Mouse (Mus musculus) CH12.LX (cell line): ENCODE measurements around the gene Gm6993. TPM values are rescaled to one million over a fixed set of nuclear protein-coding genes. Genes with fewer than 3 reads are reported as not detected.

Source experiments
- DNase-seq: peaks from one replicate; pipeline ENCODE4 v3.0.0-alpha.2; 2013; ENCODE audit errors: extremely low read depth
- H3K27ac ChIP-seq: 2 replicates; pipeline ENCODE4 v1.5.1; 2012; ENCODE audit warnings: low read depth, mild to moderate bottlenecking, control low read depth, moderate library complexity; ENCODE audit not compliant: insufficient read depth
- H3K27me3 ChIP-seq: replicated peaks from 2 replicates; pipeline ENCODE3; 2012; ENCODE audit warnings: inconsistent platforms
- H3K36me3 ChIP-seq, 2 experiments: replicated peaks in 1 of 2; 2 replicates each; pipeline versions ENCODE3 to v1.6.1; 2012; ENCODE audit warnings: inconsistent platforms in 1 of 2, low read length in 1 of 2, mild to moderate bottlenecking in 1 of 2, mixed read lengths in 1 of 2, moderate library complexity in 1 of 2; ENCODE audit not compliant: control insufficient read depth in 1 of 2, insufficient read depth in 1 of 2
- H3K4me1 ChIP-seq, 2 experiments: 2 replicates each; pipeline ENCODE4 v1.6.1; 2012; ENCODE audit warnings: inconsistent platforms in 1 of 2, moderate library complexity in 1 of 2; ENCODE audit not compliant: insufficient read depth in 2 of 2, control insufficient read depth in 1 of 2
- H3K4me2 ChIP-seq: 2 replicates; pipeline ENCODE4 v1.6.1; 2012; ENCODE audit warnings: low read depth, mild to moderate bottlenecking, control low read depth; ENCODE audit not compliant: poor library complexity, insufficient read depth, severe bottlenecking
- H3K4me3 ChIP-seq, 3 experiments: fragments of 150-350 bp in 1 of 3; sonication (generic) in 1 of 3; replicated peaks in 1 of 3; 2 replicates each; pipeline versions ENCODE3 to v1.5.1; 2011 to 2012; ENCODE audit warnings: low read depth in 2 of 3, low read length in 2 of 3, mild to moderate bottlenecking in 2 of 3, moderate library complexity in 2 of 3, control low read depth in 1 of 3, improper control_type of control experiment in 1 of 3, inconsistent platforms in 1 of 3, mixed read lengths in 1 of 3; ENCODE audit not compliant: poor library complexity in 1 of 3
- H3K79me2 ChIP-seq: replicated peaks from 2 replicates; pipeline ENCODE4 v1.6.1; 2012; ENCODE audit warnings: mild to moderate bottlenecking, moderate library complexity; ENCODE audit not compliant: control insufficient read depth, poor library complexity, insufficient read depth, severe bottlenecking; ENCODE audit errors: extremely low read depth
- H3K9ac ChIP-seq: 2 replicates; pipeline ENCODE4 v1.6.1; 2012; ENCODE audit warnings: low read depth, mild to moderate bottlenecking, control low read depth, moderate library complexity; ENCODE audit not compliant: insufficient read depth
- H3K9me3 ChIP-seq: replicated peaks from 2 replicates; pipeline ENCODE3; 2012; ENCODE audit warnings: low read length, inconsistent platforms, mixed read lengths
- BHLHE40 ChIP-seq: IDR thresholded peaks from 2 replicates; pipeline ENCODE4 v1.6.1; 2011; ENCODE audit warnings: mild to moderate bottlenecking, low read depth, low read length, improper control_type of control experiment
- CHD1 ChIP-seq: IDR thresholded peaks from 2 replicates; pipeline ENCODE4 v1.6.1; 2012; ENCODE audit warnings: low read depth, low read length, improper control_type of control experiment, inconsistent platforms
- CHD2 ChIP-seq: IDR thresholded peaks from 2 replicates; pipeline ENCODE4 v1.6.1; 2011; ENCODE audit warnings: low read length, improper control_type of control experiment
- E2F4 ChIP-seq: IDR thresholded peaks from 2 replicates; pipeline ENCODE4 v1.6.1; 2011; ENCODE audit warnings: low read depth, low read length, improper control_type of control experiment; ENCODE audit not compliant: insufficient replicate concordance
- ELF1 ChIP-seq: IDR thresholded peaks from 2 replicates; pipeline ENCODE4 v1.6.1; 2014; ENCODE audit warnings: low read depth, mild to moderate bottlenecking, inconsistent platforms, low read length, improper control_type of control experiment
- HCFC1 ChIP-seq: IDR thresholded peaks from 2 replicates; pipeline ENCODE4 v1.6.1; 2012; ENCODE audit warnings: low read depth, mild to moderate bottlenecking, inconsistent platforms, low read length, improper control_type of control experiment
- IRF4 ChIP-seq: IDR thresholded peaks from 2 replicates; pipeline ENCODE4 v1.6.1; 2014; ENCODE audit warnings: low read depth, mild to moderate bottlenecking, inconsistent platforms, low read length, improper control_type of control experiment
- JUN ChIP-seq: IDR thresholded peaks from 2 replicates; pipeline ENCODE4 v1.6.1; 2011; ENCODE audit warnings: low read depth, mild to moderate bottlenecking, low read length, improper control_type of control experiment, moderate library complexity; ENCODE audit not compliant: insufficient read depth
- JUND ChIP-seq: conservative IDR thresholded peaks from 2 replicates; pipeline ENCODE4 v1.6.1; 2011; ENCODE audit warnings: low read depth, low read length, improper control_type of control experiment
- MAX ChIP-seq: IDR thresholded peaks from 2 replicates; pipeline ENCODE4 v1.6.1; 2011; ENCODE audit warnings: low read length, improper control_type of control experiment
- MEF2A ChIP-seq: IDR thresholded peaks from 2 replicates; pipeline ENCODE4 v1.6.1; 2014; ENCODE audit warnings: low read depth, mild to moderate bottlenecking, inconsistent platforms, low read length, improper control_type of control experiment, borderline replicate concordance
- NRF1 ChIP-seq: IDR thresholded peaks from 2 replicates; pipeline ENCODE4 v1.6.1; 2014; ENCODE audit warnings: low read depth, mild to moderate bottlenecking, inconsistent platforms, low read length, improper control_type of control experiment, moderate library complexity
- PAX5 ChIP-seq: IDR thresholded peaks from 2 replicates; pipeline ENCODE4 v1.6.1; 2012; ENCODE audit warnings: low read length, inconsistent platforms, mixed read lengths
- RCOR1 ChIP-seq: conservative IDR thresholded peaks from 2 replicates; pipeline ENCODE4 v1.6.1; 2012; ENCODE audit warnings: low read depth, mild to moderate bottlenecking, inconsistent platforms, low read length, improper control_type of control experiment
- SIN3A ChIP-seq: IDR thresholded peaks from 2 replicates; pipeline ENCODE4 v1.6.1; 2012; ENCODE audit warnings: low read length, improper control_type of control experiment, inconsistent platforms
- SMC3 ChIP-seq: IDR thresholded peaks from 2 replicates; pipeline ENCODE4 v1.6.1; 2011; ENCODE audit warnings: low read depth, low read length, improper control_type of control experiment
- UBTF ChIP-seq: IDR thresholded peaks from 2 replicates; pipeline ENCODE4 v1.6.1; 2012; ENCODE audit warnings: low read depth, mild to moderate bottlenecking, inconsistent platforms, low read length, improper control_type of control experiment, moderate library complexity
- ZC3H11A ChIP-seq: IDR thresholded peaks from 2 replicates; pipeline ENCODE4 v1.6.1; 2012; ENCODE audit warnings: low read depth, mild to moderate bottlenecking, inconsistent platforms, low read length, improper control_type of control experiment
- ZNF384 ChIP-seq: IDR thresholded peaks from 2 replicates; pipeline ENCODE4 v1.6.1; 2012; ENCODE audit warnings: low read depth, low read length, improper control_type of control experiment, inconsistent platforms
- dilution Hi-C: fragments of 300-500 bp; cut with MboI; formaldehyde crosslinking; loops from 2 replicates; pipeline ENCODE4 v1.14.3; 2020; ENCODE audit warnings: low sequenced_read_pairs; ENCODE audit not compliant: extremely low pct_unique_long_range_greater_than_20kb, extremely low pct_ligation_motif_present
- in situ Hi-C: fragments of 300-500 bp; cut with MboI; formaldehyde crosslinking; loops from 3 replicates; pipeline ENCODE4 v1.14.3; 2019; ENCODE audit warnings: low sequenced_read_pairs, low pct_ligation_motif_present, low pct_unique_long_range_greater_than_20kb, mixed read lengths
- polyA plus RNA-seq: library from polyadenylated mRNA; unstranded; fragments of >175 nt; gene quantifications from 2 replicates; pipeline ENCODE4 v1.2.1, GENCODE M21; 2012; ENCODE audit warnings: low read depth; ENCODE audit not compliant: insufficient read length
- total RNA-seq, 2 experiments: library from RNA; depleted of rRNA; stranded (reverse); fragments of 300-350 nt in 1 of 2; fragments of >200 nt in 1 of 2; gene quantifications; 2 replicates each; pipeline ENCODE4 v1.2.3; 2012 to 2014

Gene Gm6993
- total and polyA plus RNA-seq, 3 experiments: not detected

GRCm38 (mm10) chr12:31266686-31267085, 26.1 kb downstream of the Gm6993 start:
- H3K27ac ChIP-seq: no peak overlapping the region
- no peak overlapping the region for H3K4me2 ChIP-seq
- in situ Hi-C loops (no loop called here), dilution Hi-C loops (no loop called here)
- no peak overlapping the region for H3K9ac ChIP-seq
- H3K4me3 ChIP-seq: no peak overlapping the region
- no peak for DNase-seq
- TF ChIP-seq SMC3 (no peak), MAX (no peak), CHD1 (no peak), IRF4 (no peak), NRF1 (no peak), PAX5 (no peak), JUN (no peak)
- no peaks in the 10 kb centered on the region for H3K36me3 ChIP-seq
- H3K79me2 ChIP-seq: no peaks in the 10 kb centered on the region
- H3K4me1 ChIP-seq: no peaks in the 10 kb centered on the region
- no peaks in the 10 kb centered on the region for H3K9me3 ChIP-seq
- no peaks in the 10 kb centered on the region for H3K27me3 ChIP-seq

GRCm38 (mm10) chr12:31267363-31267762, 26.8 kb downstream of the Gm6993 start:
- Histone ChIP-seq H3K4me3 (no peak overlapping the region), H3K9me3 (no peaks in the 10 kb centered on the region), H3K4me1 (no peaks in the 10 kb centered on the region), H3K27ac (no peak overlapping the region), H3K4me2 (no peak overlapping the region), H3K9ac (no peak overlapping the region), H3K79me2 (no peaks in the 10 kb centered on the region), H3K36me3 (no peaks in the 10 kb centered on the region), H3K27me3 (no peaks in the 10 kb centered on the region)
- no peak for DNase-seq
- dilution Hi-C loops: no loop called here
- no peak for TF ChIP-seq IRF4
- no peak for TF ChIP-seq ZNF384
- TF ChIP-seq MAX: no peak
- no peak for TF ChIP-seq JUND
- no peak for TF ChIP-seq SIN3A
- no peak for TF ChIP-seq RCOR1
- no peak for TF ChIP-seq ELF1
- TF ChIP-seq E2F4: no peak
- no peak for TF ChIP-seq UBTF
- no peak for TF ChIP-seq BHLHE40
- in situ Hi-C loops: no loop called here

GRCm38 (mm10) chr12:31268315-31268714, 27.7 kb downstream of the Gm6993 start:
- Histone ChIP-seq H3K4me3 (no peak overlapping the region), H3K27me3 (no peaks in the 10 kb centered on the region), H3K4me2 (no peak overlapping the region), H3K36me3 (no peaks in the 10 kb centered on the region), H3K4me1 (no peaks in the 10 kb centered on the region), H3K79me2 (no peaks in the 10 kb centered on the region), H3K9me3 (no peaks in the 10 kb centered on the region), H3K27ac (no peak overlapping the region), H3K9ac (no peak overlapping the region)
- TF ChIP-seq HCFC1 (no peak), CHD1 (no peak), MEF2A (no peak), UBTF (no peak), ZC3H11A (no peak), CHD2 (no peak), SMC3 (no peak), ZNF384 (no peak)
- dilution Hi-C loops (no loop called here), in situ Hi-C loops (no loop called here)
- DNase-seq: no peak
